Mouse (Mus musculus) testis, adult 2 months (tissue): ENCODE results near the gene Usp48.

Source experiments
- CTCF ChIP-seq: fragments of 200-500 bp; IDR thresholded peaks from 2 replicates; pipeline ENCODE4 v1.5.1; 2012; ENCODE audit warnings: low read depth, mild to moderate bottlenecking, inconsistent platforms, low read length, moderate library complexity; ENCODE audit not compliant: control insufficient read depth, insufficient read depth, insufficient replicate concordance
- POLR2A ChIP-seq: fragments of 200-500 bp; IDR thresholded peaks from 2 replicates; pipeline ENCODE4 v1.6.1; 2012; ENCODE audit warnings: low read depth, mild to moderate bottlenecking, inconsistent platforms, low read length, moderate library complexity; ENCODE audit not compliant: control insufficient read depth

GRCm38 (mm10) chr4:137646262-137646661, 52.7 kb downstream of the Usp48 start:
- TF ChIP-seq CTCF (no peak), POLR2A (no peak)
